ENCODE assay signal across 17 mouse cellular contexts in the genomic region with DNA sequence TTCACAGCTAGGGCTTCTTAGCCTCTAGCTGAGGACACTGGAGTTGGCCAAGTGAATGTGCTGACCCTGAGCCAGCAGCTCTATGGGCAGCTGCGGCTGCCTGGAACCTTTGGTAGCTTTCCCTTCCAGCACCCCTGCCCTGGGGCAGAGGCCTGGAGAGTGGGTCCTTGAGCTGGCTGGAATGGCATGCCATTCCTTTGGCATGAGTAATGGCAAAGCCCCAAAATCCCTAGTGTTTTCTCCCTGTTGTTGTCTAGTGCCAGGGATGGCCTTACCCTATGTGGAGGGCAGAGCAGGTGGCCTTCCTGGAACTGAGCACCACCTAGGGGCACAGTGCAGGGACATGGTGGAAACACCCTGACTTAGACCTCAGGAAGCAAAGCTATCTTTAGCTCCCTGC. TPM values are rescaled to one million over a fixed set of nuclear protein-coding genes. Genes with fewer than 3 reads are reported as not detected.
DNase-seq lines count a peak whose midpoint lies in the region; ATAC-seq and TF ChIP-seq lines count a peak whose summit lies in the region.
"Had no signal": no experiment of that assay in that cellular context is flagged by ENCODE, and none has a peak within 500 bp of the region (broad histone marks: within the 10 kb centered on the region; RNA-seq: fewer than 3 reads in every experiment).

No protein-coding gene starts in this region.

- no peak overlapping the region for H3K27ac ChIP-seq in heart, embryonic 11.5 days (ENCODE audit: low read depth, low read length)
- H3K27ac ChIP-seq in heart, embryonic 16.5 days (ENCODE audit: low read length), result no peak overlapping the region
- no peak overlapping the region for H3K27ac ChIP-seq in stomach, postnatal 0 days (replicated peaks)
- H3K27ac ChIP-seq: hindbrain, embryonic 15.5 days; limb, embryonic 12.5 days had no signal

- peak; percentile 51 to 71 for DNase-seq in heart, adult 18-20 months
- DNase-seq in adrenal gland, postnatal 14 days, result peak; percentile 85
- DNase-seq in lung, postnatal 25 days (ENCODE audit: low spot score), result peak; percentile 57
- DNase-seq in stomach, postnatal 0 days (ENCODE audit: low spot score), result no peak
- DNase-seq in layer of hippocampus, postnatal 10 days (ENCODE audit: low spot score in 2 of 2), result no peak
- no peak for DNase-seq in urinary bladder, postnatal 4 days (ENCODE audit: low spot score in 2 of 2)
- DNase-seq: B cell, adult 2 months; kidney, postnatal 36 days; thymus, postnatal 36 days had no signal

- no peak for TF ChIP-seq EP300 in stomach, postnatal 0 days (optimal IDR thresholded peaks at IDR 0.05)

- WGBS in heart, embryonic 11.5 days (ENCODE audit: insufficient replicate concordance), result 59% methylated on average over 1 of the region's 1 CpGs
- 28% methylated on average over 1 of the region's 1 CpGs for WGBS in heart, embryonic 16.5 days
- 65% methylated on average over 1 of the region's 1 CpGs for WGBS in stomach, postnatal 0 days

- no peak overlapping the region for H3K4me3 ChIP-seq in heart, embryonic 11.5 days (ENCODE audit: low read depth, low read length)
- no peak overlapping the region for H3K4me3 ChIP-seq in heart, embryonic 16.5 days (ENCODE audit: low read length)
- H3K4me3 ChIP-seq in stomach, postnatal 0 days (ENCODE audit: low read depth, low read length), result no peak overlapping the region
- H3K4me3 ChIP-seq: hindbrain, embryonic 15.5 days; limb, embryonic 12.5 days had no signal

- no peak overlapping the region for H3K4me2 ChIP-seq in heart, embryonic 11.5 days
- H3K4me2 ChIP-seq in heart, embryonic 16.5 days (ENCODE audit: low read depth, low read length), result no peak overlapping the region
- no peak overlapping the region for H3K4me2 ChIP-seq in stomach, postnatal 0 days (replicated peaks; ENCODE audit: low read depth)
- H3K4me2 ChIP-seq: hindbrain, embryonic 15.5 days; limb, embryonic 12.5 days had no signal

- H3K36me3 ChIP-seq in heart, embryonic 11.5 days (ENCODE audit: control insufficient read depth, insufficient read depth, low read length), result no peaks in the 10 kb centered on the region
- H3K36me3 ChIP-seq in heart, embryonic 16.5 days (ENCODE audit: control insufficient read depth, insufficient read depth), result no peaks in the 10 kb centered on the region
- H3K36me3 ChIP-seq in stomach, postnatal 0 days (ENCODE audit: control insufficient read depth, insufficient read depth, low read length), result no peaks in the 10 kb centered on the region
- H3K36me3 ChIP-seq: hindbrain, embryonic 15.5 days; limb, embryonic 12.5 days had no signal

- no peak for TF ChIP-seq CTCF in stomach, postnatal 0 days (IDR thresholded peaks at IDR 0.05; ENCODE audit: low read depth)

- H3K27me3 ChIP-seq in heart, embryonic 11.5 days (ENCODE audit: control insufficient read depth, insufficient read depth, low read length), result peaks cover 7% of the 10 kb centered on the region; the same call in 1 of the 2 replicates
- H3K27me3 ChIP-seq in heart, embryonic 16.5 days (ENCODE audit: control insufficient read depth, insufficient read depth, low read length), result no peaks in the 10 kb centered on the region
- no peaks in the 10 kb centered on the region for H3K27me3 ChIP-seq in stomach, postnatal 0 days (ENCODE audit: control insufficient read depth, insufficient read depth, low read length)
- H3K27me3 ChIP-seq: hindbrain, embryonic 15.5 days had no signal

- ATAC-seq in heart, embryonic 11.5 days (replicated peaks; ENCODE audit: insufficient number of reproducible peaks, low FRiP score, low TSS enrichment), result no peak
- ATAC-seq in heart, embryonic 16.5 days (replicated peaks; ENCODE audit: extremely low read depth, insufficient read depth, low FRiP score), result peak; percentile 73
- no peak for ATAC-seq in stomach, postnatal 0 days (ENCODE audit: low FRiP score, low TSS enrichment)

- H3K9me3 ChIP-seq in heart, embryonic 11.5 days (replicated peaks; ENCODE audit: control insufficient read depth, low read length), result no peaks in the 10 kb centered on the region
- no peaks in the 10 kb centered on the region for H3K9me3 ChIP-seq in heart, embryonic 16.5 days (replicated peaks; ENCODE audit: control insufficient read depth, low read length)
- H3K9me3 ChIP-seq in stomach, postnatal 0 days (ENCODE audit: control insufficient read depth, low read length), result no peaks in the 10 kb centered on the region
- H3K9me3 ChIP-seq: hindbrain, embryonic 15.5 days; limb, embryonic 12.5 days had no signal

- no peak overlapping the region for H3K9ac ChIP-seq in heart, embryonic 11.5 days (ENCODE audit: low read depth, low read length)
- H3K9ac ChIP-seq in heart, embryonic 16.5 days (ENCODE audit: low read length), result no peak overlapping the region
- H3K9ac ChIP-seq in stomach, postnatal 0 days (ENCODE audit: low read length), result no peak overlapping the region
- H3K9ac ChIP-seq: hindbrain, embryonic 15.5 days; limb, embryonic 12.5 days had no signal

- H3K4me1 ChIP-seq in heart, embryonic 11.5 days (ENCODE audit: control insufficient read depth, insufficient read depth, low read length), result 0 out of 2 replicates have a peak, but pooled peaks cover 5% of the 10 kb centered on the region
- H3K4me1 ChIP-seq in heart, embryonic 16.5 days (ENCODE audit: control insufficient read depth, insufficient read depth, low read length), result peaks cover 8% of the 10 kb centered on the region
- H3K4me1 ChIP-seq in stomach, postnatal 0 days (replicated peaks; ENCODE audit: control insufficient read depth, insufficient read depth), result no peaks in the 10 kb centered on the region

RNA-seq across cellular contexts. Expression of a gene that starts 14.3 kb away (rescaled TPM):
- total RNA-seq in heart, adult 18-20 months (2021), result 1 to 10 TPM; 2.2 to 2.9 TPM
- polyA plus RNA-seq in heart, embryonic 11.5 days (2014; fragmentation: Nextera tagmentation; extraction: Ambion mirVana), result 1.3 and 1.7 TPM in 2 replicates
- 4.4 and 8.0 TPM in 2 replicates for total RNA-seq in adrenal gland, postnatal 14 days (2021)
- 2.9 and 3.1 TPM in 2 replicates for polyA plus RNA-seq in heart, embryonic 16.5 days (2015; fragmentation: Nextera tagmentation; extraction: Ambion mirVana)
- 4.4 TPM in 2 replicates for polyA plus RNA-seq in stomach, postnatal 0 days (2015; fragmentation: Nextera tagmentation; extraction: Ambion mirVana)
- total RNA-seq in layer of hippocampus, postnatal 10 days (2021), result 10 to 100 TPM; 50.6 to 56.8 TPM

RNA-seq across cellular contexts. Expression of a gene that starts 23.1 kb away (rescaled TPM):
- total RNA-seq in heart, adult 18-20 months (2021), result not detected
- polyA plus RNA-seq in heart, embryonic 11.5 days (2014; fragmentation: Nextera tagmentation; extraction: Ambion mirVana), result not detected in 2 replicates
- not detected in 2 replicates for total RNA-seq in adrenal gland, postnatal 14 days (2021)
- polyA plus RNA-seq in heart, embryonic 16.5 days (2015; fragmentation: Nextera tagmentation; extraction: Ambion mirVana), result 0.13 TPM in 1 of 2 replicates, not detected in the other
- polyA plus RNA-seq in stomach, postnatal 0 days (2015; fragmentation: Nextera tagmentation; extraction: Ambion mirVana), result 0.51 and 0.63 TPM in 2 replicates
- not detected for total RNA-seq in layer of hippocampus, postnatal 10 days (2021)
- total RNA-seq: megakaryocyte-erythroid progenitor cell, adult 5-6 weeks had no signal
- polyA plus RNA-seq: cortical plate, adult 2 months; hindbrain, embryonic 15.5 days; limb, embryonic 12.5 days; neural tube, embryonic 14.5 days; spleen, adult 2 months had no signal

Comparison
In these comparisons a context has a peak if more than half of its experiments do, and no peak if none do; other contexts are left out.
1. DNase-seq: peak in heart, adult 18-20 months (2 of 2), adrenal gland, postnatal 14 days (single experiment) and lung, postnatal 25 days (single experiment); none in stomach, postnatal 0 days (single experiment), layer of hippocampus, postnatal 10 days (0 of 2) and urinary bladder, postnatal 4 days (0 of 2).